Mouse (Mus musculus) NIH3T3 (cell line): ENCODE results near the gene Gars.

Experiments used
- DNase-seq: peaks from one replicate; pipeline ENCODE4 v3.0.0-alpha.2; 2012; ENCODE audit warnings: low read depth

Gene Gars

GRCm38 (mm10) chr6:55038671-55039445 is 1.1 kb downstream of the Gars start:
- DNase-seq = peak; percentile 73

GRCm38 (mm10) chr6:55039446-55039783 is 1.6 kb downstream of the Gars start:
- peak; percentile 24 for DNase-seq

GRCm38 (mm10) chr6:55040031-55040430 is 2.2 kb downstream of the Gars start:
- no peak for DNase-seq

- no peak for DNase-seq
These were observed 5.4 kb downstream of the Gars start for GRCm38 (mm10) chr6:55043206-55043605.

GRCm38 (mm10) chr6:55044542-55044941 is 6.7 kb downstream of the Gars start:
- DNase-seq = no peak

- no peak for DNase-seq
These were observed 7.5 kb downstream of the Gars start for GRCm38 (mm10) chr6:55045326-55045725.

- no peak for DNase-seq
These were observed 11.4 kb downstream of the Gars start for GRCm38 (mm10) chr6:55049186-55049585.

- DNase-seq = no peak
These were observed 16.7 kb downstream of the Gars start for GRCm38 (mm10) chr6:55054491-55054890.

- DNase-seq = no peak
These were observed 19.6 kb downstream of the Gars start for GRCm38 (mm10) chr6:55057427-55057826.

- no peak for DNase-seq
These were observed 22.5 kb downstream of the Gars start for GRCm38 (mm10) chr6:55060241-55060825.

- no peak for DNase-seq
These were observed 23.5 kb downstream of the Gars start for GRCm38 (mm10) chr6:55061328-55061727.

GRCm38 (mm10) chr6:55062200-55062599 is 24.4 kb downstream of the Gars start:
- DNase-seq = no peak

- no peak for DNase-seq
These were observed 26.1 kb downstream of the Gars start for GRCm38 (mm10) chr6:55063793-55064476.

GRCm38 (mm10) chr6:55064477-55064827 is 26.6 kb downstream of the Gars start:
- DNase-seq = no peak

GRCm38 (mm10) chr6:55065903-55066302 is 28.1 kb downstream of the Gars start:
- DNase-seq = no peak

GRCm38 (mm10) chr6:55076561-55077255 is 38.9 kb downstream of the Gars start:
- DNase-seq = no peak

GRCm38 (mm10) chr6:55081379-55081778 is 43.6 kb downstream of the Gars start:
- no peak for DNase-seq

- DNase-seq = no peak
These were observed 44.6 kb downstream of the Gars start for GRCm38 (mm10) chr6:55082261-55083051.

- DNase-seq = no peak
These were observed 49.5 kb downstream of the Gars start for GRCm38 (mm10) chr6:55087355-55087754.

- DNase-seq = peak; percentile 37
These were observed 52.8 kb downstream of the Gars start for GRCm38 (mm10) chr6:55090639-55091038.

- no peak for DNase-seq
These were observed 53.6 kb downstream of the Gars start for GRCm38 (mm10) chr6:55091396-55091795.
